Mouse (Mus musculus) forebrain, embryonic 14.5 days (tissue): ENCODE measurements around the gene Fam178b. TPM values are rescaled to one million over a fixed set of nuclear protein-coding genes. Genes with fewer than 3 reads are reported as not detected.

Source experiments
- ATAC-seq: fragments of 200-750 bp; cut with Nextera tagmentation; 2 replicates; pipeline ENCODE4 v1.8.0; 2017; ENCODE audit warnings: mild to moderate bottlenecking, moderate library complexity
- DNase-seq: peaks from one replicate; pipeline ENCODE4 v3.0.0-alpha.2; 2015; ENCODE audit warnings: low spot score
- H3K27ac ChIP-seq: fragments of 300-500 bp; sonication (generic); 2 replicates; pipeline ENCODE4 v1.5.1; 2014; ENCODE audit warnings: low read depth, mild to moderate bottlenecking, control low read depth, low read length, moderate library complexity
- H3K27me3 ChIP-seq: fragments of 300-500 bp; sonication (generic); replicated peaks from 2 replicates; pipeline ENCODE4 v1.6.1; 2014; ENCODE audit warnings: low read length, control low read depth, mixed read lengths; ENCODE audit not compliant: control insufficient read depth, insufficient read depth
- H3K36me3 ChIP-seq: fragments of 300-500 bp; sonication (generic); 2 replicates; pipeline ENCODE4 v1.6.1; 2014; ENCODE audit warnings: low read length, control low read depth; ENCODE audit not compliant: control insufficient read depth, insufficient read depth
- H3K4me1 ChIP-seq: fragments of 300-500 bp; sonication (generic); 2 replicates; pipeline ENCODE4 v1.6.1; 2014; ENCODE audit warnings: antibody characterized with exemption, low read length, control low read depth; ENCODE audit not compliant: control insufficient read depth, insufficient read depth
- H3K4me2 ChIP-seq: fragments of 300-500 bp; sonication (generic); 2 replicates; pipeline ENCODE4 v1.6.1; 2014; ENCODE audit warnings: mild to moderate bottlenecking, control low read depth, low read length
- H3K4me3 ChIP-seq: fragments of 300-500 bp; sonication (generic); 2 replicates; pipeline ENCODE4 v1.5.1; 2014; ENCODE audit warnings: low read depth, low read length, control low read depth
- H3K9ac ChIP-seq: fragments of 300-500 bp; sonication (generic); 2 replicates; pipeline ENCODE4 v1.6.1; 2014; ENCODE audit warnings: mild to moderate bottlenecking, low read length, control low read depth, moderate library complexity
- H3K9me3 ChIP-seq: fragments of 300-500 bp; sonication (generic); replicated peaks from 2 replicates; pipeline ENCODE4 v1.6.1; 2016; ENCODE audit warnings: low read length, control low read depth, mixed read lengths; ENCODE audit not compliant: control insufficient read depth
- WGBS: fragments of 180-500 bp; shearing (Covaris S2); extraction: QIAGEN DNeasy Blood & Tissue Kit; methylation state at CpG from one replicate; pipeline ENCODE4 v1.1.7; 2014; 5-methylcytosine and 5-hydroxymethylcytosine counted together
- polyA plus RNA-seq: library from polyadenylated mRNA; unstranded; fragments of >200 nt; fragmentation: Nextera tagmentation; extraction: Ambion mirVana; gene quantifications from 2 replicates; pipeline ENCODE4 v1.2.1, GENCODE M21; 2014

Fam178b gene
- 0.26 TPM in 1 of 2 replicates, not detected in the other for polyA plus RNA-seq

DNA sequence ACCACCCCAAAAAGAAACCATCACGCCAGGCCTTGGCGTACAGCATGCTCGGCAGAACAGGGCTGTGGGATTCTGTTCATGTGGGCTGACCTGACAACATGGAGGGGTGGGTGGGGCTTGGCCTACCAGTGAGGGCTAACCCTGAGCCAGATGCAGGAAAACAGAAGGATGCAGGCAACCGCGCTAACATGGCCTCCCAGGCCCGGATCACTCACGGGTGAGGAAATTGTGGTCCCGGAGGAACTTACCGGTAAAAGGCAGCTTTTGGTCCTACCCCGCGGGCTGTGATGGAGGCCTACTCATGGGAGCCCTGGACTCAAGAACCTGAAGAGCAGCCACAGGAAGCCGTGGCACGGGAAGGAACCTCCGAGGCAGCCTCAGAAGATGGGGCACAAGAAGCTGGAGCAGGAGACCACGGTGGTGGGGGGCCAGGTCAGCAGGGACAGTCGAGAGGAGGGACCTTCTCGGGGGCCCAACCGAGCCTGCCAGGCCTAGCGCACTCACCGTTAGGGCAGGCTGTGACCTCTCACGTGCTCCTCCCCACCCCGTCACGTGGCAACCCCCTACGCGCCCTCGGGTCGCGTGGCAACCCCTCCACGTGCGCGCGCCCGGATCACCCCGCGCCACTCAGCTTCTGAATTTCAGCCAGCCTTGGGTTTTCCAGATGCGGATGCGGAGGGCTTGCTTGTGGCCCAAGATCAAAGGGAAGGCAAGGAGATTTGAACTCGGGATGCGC, at the start of gene Fam178b:
TSS of gene Fam178b (minus strand) at position 564 of the 736 bp plus-strand sequence.
- WGBS, result 96% methylated on average over 39 of the region's 39 CpGs
- Histone ChIP-seq H3K9ac (no peak within 1 kb of the TSS), H3K27ac (no peak within 1 kb of the TSS; the same call in 1 of the 2 replicates), H3K9me3 (no peaks in the 10 kb centered on the region), H3K4me1 (no peaks in the 10 kb centered on the region), H3K4me3 (no peak within 1 kb of the TSS), H3K36me3 (no peaks in the 10 kb centered on the region), H3K27me3 (no peaks in the 10 kb centered on the region), H3K4me2 (no peak within 1 kb of the TSS)
- DNase-seq, result no peak
- ATAC-seq, result no peak

DNA sequence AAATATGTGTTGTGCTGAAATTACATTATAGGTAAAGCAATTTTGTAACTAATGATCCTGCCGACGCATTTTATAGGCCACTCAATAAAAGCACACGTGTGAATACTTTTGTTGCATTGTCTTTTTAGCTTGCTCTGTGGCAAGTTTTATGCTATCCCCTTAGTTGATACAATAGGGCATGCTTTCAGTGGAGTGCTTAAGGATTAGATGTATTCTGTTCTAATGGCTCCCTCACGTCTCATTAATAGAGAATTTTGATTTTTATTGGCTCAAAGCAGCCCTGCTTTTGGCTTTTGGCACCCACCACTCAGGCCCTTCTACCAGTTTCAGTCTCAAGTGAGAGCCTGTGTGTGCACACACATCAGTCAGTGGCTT, 41.1 kb upstream of the Fam178b start:
- WGBS, result 41% methylated on average over 4 of the region's 4 CpGs
- H3K9me3 ChIP-seq, result no peaks in the 10 kb centered on the region
- DNase-seq, result no peak
- H3K4me1 ChIP-seq, result no peaks in the 10 kb centered on the region
- ATAC-seq, result no peak
- H3K4me3 ChIP-seq, result no peak overlapping the region
- no peak overlapping the region for H3K4me2 ChIP-seq
- H3K27ac ChIP-seq, result no peak overlapping the region
- H3K27me3 ChIP-seq, result no peaks in the 10 kb centered on the region
- no peak overlapping the region for H3K9ac ChIP-seq
- H3K36me3 ChIP-seq, result no peaks in the 10 kb centered on the region

DNA sequence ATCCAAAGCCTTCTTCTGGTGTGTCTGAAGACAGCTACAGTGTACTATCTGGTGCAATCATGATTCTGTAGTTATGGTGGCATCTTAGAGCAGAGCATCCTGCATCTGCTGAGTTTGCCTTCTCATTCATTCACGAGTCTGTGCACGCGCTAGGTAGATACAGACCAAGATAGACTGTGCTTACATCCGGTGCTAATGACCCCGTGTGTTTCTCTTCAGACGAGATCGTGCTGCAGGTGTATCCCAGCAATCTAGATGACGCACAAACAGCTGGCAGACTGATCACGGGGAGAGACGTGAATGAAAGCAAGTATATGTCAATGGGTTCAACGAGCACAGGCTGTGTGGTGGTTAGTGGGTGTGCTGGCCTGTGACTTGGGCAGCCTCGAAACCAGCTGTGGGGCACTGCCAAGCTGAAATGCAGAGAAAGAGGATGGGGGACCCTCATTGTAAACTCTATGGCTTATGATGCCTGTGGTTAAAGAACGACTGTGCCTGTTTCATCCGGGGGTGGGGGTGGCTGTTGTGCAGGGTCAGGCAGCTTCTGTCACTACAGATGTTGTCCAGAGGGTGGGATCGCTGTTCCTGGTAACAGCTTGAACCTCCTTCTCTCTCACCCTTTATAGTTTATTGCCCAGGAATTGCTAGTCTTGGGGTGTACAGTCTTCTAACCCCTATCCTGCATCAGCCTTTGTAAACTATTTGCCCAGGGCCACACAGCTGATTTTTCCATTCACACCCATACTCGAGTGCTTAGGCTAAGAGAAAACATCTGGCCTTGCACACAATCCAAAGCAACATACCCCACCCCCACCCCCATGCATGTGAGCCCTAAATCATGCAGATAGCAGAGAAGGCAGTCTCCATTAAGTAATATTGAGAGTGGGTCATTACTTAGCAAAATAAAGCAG, 40.4 kb upstream of the Fam178b start:
- Histone ChIP-seq H3K4me1 (no peaks in the 10 kb centered on the region), H3K4me2 (no peak overlapping the region), H3K9me3 (no peaks in the 10 kb centered on the region), H3K4me3 (no peak overlapping the region), H3K27ac (no peak overlapping the region), H3K9ac (no peak overlapping the region), H3K36me3 (no peaks in the 10 kb centered on the region), H3K27me3 (no peaks in the 10 kb centered on the region)
- DNase-seq (no peak), ATAC-seq (no peak)
- 74% methylated on average over 16 of the region's 16 CpGs for WGBS

DNA sequence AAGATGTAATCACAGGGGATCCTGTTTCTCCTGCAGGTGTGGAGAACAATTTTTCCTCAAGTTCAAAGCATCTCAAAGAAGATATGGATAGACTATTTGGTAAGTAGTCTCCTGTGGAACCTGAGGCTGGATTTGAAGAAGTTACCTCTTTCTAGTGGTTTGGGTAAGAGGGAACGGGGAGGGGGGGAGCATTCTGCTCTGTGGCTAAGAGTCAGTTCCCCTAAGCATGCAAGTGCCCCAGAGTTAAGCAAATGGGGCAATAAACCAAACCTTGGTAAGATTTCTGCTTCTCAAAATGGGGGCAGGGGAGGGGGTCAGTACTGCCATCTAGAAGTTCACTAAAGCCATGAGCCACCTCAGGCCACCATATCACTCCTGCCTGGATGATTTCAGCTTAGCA, 35.8 kb upstream of the Fam178b start:
- no peak overlapping the region for H3K27ac ChIP-seq
- no peaks in the 10 kb centered on the region for H3K9me3 ChIP-seq
- H3K4me3 ChIP-seq, result no peak overlapping the region
- ATAC-seq (no peak), DNase-seq (no peak)
- 80% methylated on average over 1 of the region's 1 CpGs for WGBS
- H3K9ac ChIP-seq, result no peak overlapping the region
- H3K4me1 ChIP-seq, result no peaks in the 10 kb centered on the region
- H3K36me3 ChIP-seq, result no peaks in the 10 kb centered on the region
- no peaks in the 10 kb centered on the region for H3K27me3 ChIP-seq
- no peak overlapping the region for H3K4me2 ChIP-seq

DNA sequence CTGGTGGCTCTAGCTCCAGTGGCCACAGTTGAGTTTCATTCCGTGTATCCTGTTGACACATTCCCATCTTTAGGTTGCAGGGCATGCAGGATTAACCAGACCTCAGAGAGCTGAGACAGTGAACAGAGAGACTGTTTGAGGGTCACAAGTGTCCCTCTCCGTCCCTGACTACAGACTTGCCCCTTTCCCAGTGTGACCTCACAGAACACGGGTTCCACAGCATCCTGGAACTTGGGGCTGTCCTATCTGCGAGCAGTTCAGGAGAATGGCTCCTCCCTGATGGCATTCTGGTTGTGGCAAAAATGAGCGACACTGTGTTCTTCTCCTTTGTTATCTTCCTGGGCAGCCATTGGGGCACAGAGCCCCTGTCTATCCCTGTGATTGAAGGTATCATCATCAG, 31.3 kb upstream of the Fam178b start, which contains the start of gene Actr1b:
TSS of gene Actr1b (minus strand) at position 112 of the 400 bp plus-strand sequence.
- Histone ChIP-seq H3K9me3 (no peaks in the 10 kb centered on the region), H3K4me3 (no peak within 1 kb of the TSS), H3K36me3 (no peaks in the 10 kb centered on the region), H3K27me3 (no peaks in the 10 kb centered on the region), H3K4me1 (peaks cover 2% of the 10 kb centered on the region; the same call in 1 of the 2 replicates), H3K9ac (no peak within 1 kb of the TSS), H3K4me2 (no peak within 1 kb of the TSS), H3K27ac (no peak within 1 kb of the TSS)
- no peak for ATAC-seq
- no peak for DNase-seq
- 83% methylated on average over 5 of the region's 5 CpGs for WGBS

DNA sequence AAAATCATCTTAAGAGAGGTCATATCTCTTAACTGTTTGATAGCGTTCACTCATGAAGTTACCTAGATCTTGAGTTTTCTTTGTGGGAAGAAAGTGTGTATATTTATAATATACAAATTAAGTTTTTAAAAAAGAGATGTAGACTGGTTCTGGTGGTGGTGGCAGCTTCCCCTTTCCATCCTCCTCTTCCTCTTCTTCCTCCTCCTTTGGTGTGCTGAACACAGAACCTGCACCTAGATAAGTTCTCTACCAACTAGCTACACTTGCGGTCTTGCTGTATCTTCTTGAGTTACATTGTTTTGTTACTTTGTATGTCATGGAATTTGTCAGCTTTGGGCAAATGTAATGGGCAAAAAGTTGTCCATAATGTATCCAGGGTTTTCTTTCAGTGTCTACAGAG, 28.1 kb upstream of the Fam178b start:
- 96% methylated on average over 2 of the region's 2 CpGs for WGBS
- Histone ChIP-seq H3K4me1 (peaks cover 12% of the 10 kb centered on the region), H3K27me3 (no peaks in the 10 kb centered on the region), H3K36me3 (peaks cover 11% of the 10 kb centered on the region), H3K9ac (no peak overlapping the region), H3K27ac (no peak overlapping the region), H3K4me3 (no peak overlapping the region), H3K9me3 (no peaks in the 10 kb centered on the region), H3K4me2 (no peak overlapping the region)
- ATAC-seq, result no peak
- DNase-seq, result no peak

GRCm38 (mm10) chr1:36709854-36710280, 26.9 kb upstream of the Fam178b start, which contains the start of gene 4933424G06Rik:
Gene 4933424G06Rik (plus strand): TSS chr1:36710149.
- Histone ChIP-seq H3K27me3 (no peaks in the 10 kb centered on the region), H3K4me2 (peak within 1 kb of the TSS; percentile 68), H3K36me3 (peaks cover 23% of the 10 kb centered on the region), H3K27ac (peak within 1 kb of the TSS; percentile 70; the same call in 1 of the 2 replicates), H3K9ac (peak within 1 kb of the TSS; percentile 96), H3K4me1 (peaks cover 12% of the 10 kb centered on the region), H3K4me3 (peak within 1 kb of the TSS; percentile 96), H3K9me3 (no peaks in the 10 kb centered on the region)
- DNase-seq (peak; percentile 99), ATAC-seq (peak; percentile 99)
- under 1% methylated on average over 29 of the region's 29 CpGs for WGBS

DNA sequence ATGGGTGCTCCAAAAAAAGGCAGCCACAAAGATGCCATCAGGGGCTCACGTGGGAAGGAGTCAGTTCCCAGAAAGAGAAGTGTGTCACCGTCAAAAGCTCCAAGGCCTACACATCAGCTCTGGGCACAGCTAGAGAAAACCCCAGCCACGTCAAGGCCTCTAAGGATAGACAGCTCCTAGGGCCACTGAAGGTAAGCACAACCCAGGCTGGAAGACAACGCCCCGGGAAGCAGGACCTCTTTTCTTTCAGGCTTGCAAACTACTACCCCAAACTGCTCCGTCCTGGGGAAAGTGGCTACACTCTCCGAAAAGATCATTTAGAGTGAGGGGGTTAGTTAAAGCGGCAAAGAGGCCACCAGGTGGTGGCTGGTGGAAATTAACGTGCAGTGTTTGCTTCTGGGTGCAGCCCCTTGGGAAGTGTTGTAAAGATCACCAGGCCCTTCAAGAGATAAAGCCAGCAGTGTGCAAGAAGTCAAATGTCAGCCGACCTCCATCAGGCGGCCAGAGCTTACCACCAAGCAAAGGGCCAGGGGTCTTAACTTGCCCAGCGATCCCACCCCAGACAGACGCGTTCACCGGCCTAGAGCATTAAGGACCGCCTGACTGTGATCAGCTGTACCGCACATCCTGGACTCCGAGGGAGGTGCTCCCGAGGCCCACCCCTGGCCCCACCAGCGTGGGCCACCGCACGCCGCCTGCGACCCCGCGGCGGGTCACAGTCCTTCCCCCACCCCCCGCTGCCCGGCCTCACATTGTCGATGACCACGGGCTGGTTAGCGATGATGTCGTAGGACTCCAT, 26.3 kb upstream of the Fam178b start:
- WGBS, result under 1% methylated on average over 33 of the region's 33 CpGs
- H3K27ac ChIP-seq, result peak overlapping the region; percentile 70; the same call in 1 of the 2 replicates
- H3K36me3 ChIP-seq, result peaks cover 29% of the 10 kb centered on the region
- H3K27me3 ChIP-seq, result no peaks in the 10 kb centered on the region
- H3K4me2 ChIP-seq, result peak overlapping the region; percentile 68
- peak overlapping the region; percentile 96 for H3K9ac ChIP-seq
- peak; percentile 53 for DNase-seq
- H3K4me1 ChIP-seq, result peaks cover 12% of the 10 kb centered on the region
- peak overlapping the region; percentile 96 for H3K4me3 ChIP-seq
- H3K9me3 ChIP-seq, result no peaks in the 10 kb centered on the region
- ATAC-seq, result peak; percentile 65
